Mouse (Mus musculus) lung, embryonic 16.5 days (tissue): ENCODE measurements around the gene Mcpt4. TPM values are rescaled to one million over a fixed set of nuclear protein-coding genes. Genes with fewer than 3 reads are reported as not detected.
A peak's percentile ranks its signal among the peaks of the same experiment; 100 is the strongest.
"Not testable (repeated sequence)": the region's sequence is repeated elsewhere in the genome, so short reads cannot be mapped to it uniquely, and the experiment has no call there.

Source experiments
- ATAC-seq: fragments of 200-750 bp; cut with Nextera tagmentation; 2 replicates; pipeline ENCODE4 v1.8.0; 2017; ENCODE audit warnings: low read depth, mild to moderate bottlenecking, moderate library complexity
- H3K27ac ChIP-seq: fragments of 300-500 bp; sonication (generic); 2 replicates; pipeline ENCODE4 v1.5.1; 2014; ENCODE audit warnings: mild to moderate bottlenecking, control low read depth, low read length
- H3K27me3 ChIP-seq: fragments of 300-500 bp; sonication (generic); 2 replicates; pipeline ENCODE4 v1.6.1; 2014; ENCODE audit warnings: low read depth, low read length, mixed read lengths; ENCODE audit not compliant: control insufficient read depth, insufficient read depth
- H3K36me3 ChIP-seq: fragments of 300-500 bp; sonication (generic); 2 replicates; pipeline ENCODE4 v1.6.1; 2014; ENCODE audit warnings: low read length; ENCODE audit not compliant: control insufficient read depth, insufficient read depth
- H3K4me1 ChIP-seq: fragments of 300-500 bp; sonication (generic); replicated peaks from 2 replicates; pipeline ENCODE4 v1.6.1; 2014; ENCODE audit warnings: low read length, mixed read lengths; ENCODE audit not compliant: control insufficient read depth, insufficient read depth
- H3K4me2 ChIP-seq: fragments of 300-500 bp; sonication (generic); 2 replicates; pipeline ENCODE4 v1.6.1; 2014; ENCODE audit warnings: low read depth, low read length, control low read depth
- H3K4me3 ChIP-seq: fragments of 300-500 bp; sonication (generic); 2 replicates; pipeline ENCODE4 v1.5.1; 2014; ENCODE audit warnings: mild to moderate bottlenecking, low read length, control low read depth
- H3K9ac ChIP-seq: fragments of 300-500 bp; sonication (generic); 2 replicates; pipeline ENCODE4 v1.6.1; 2014; ENCODE audit warnings: low read length, control low read depth
- H3K9me3 ChIP-seq: fragments of 300-500 bp; sonication (generic); 2 replicates; pipeline ENCODE4 v1.6.1; 2016; ENCODE audit warnings: low read length; ENCODE audit not compliant: control insufficient read depth
- WGBS: fragments of 180-500 bp; shearing (Covaris S2); extraction: QIAGEN DNeasy Blood & Tissue Kit; methylation state at CpG from one replicate; pipeline ENCODE4 v1.1.7; 2014; 5-methylcytosine and 5-hydroxymethylcytosine counted together
- polyA plus RNA-seq: library from polyadenylated mRNA; unstranded; fragments of >200 nt; fragmentation: Nextera tagmentation; extraction: Ambion mirVana; gene quantifications from 2 replicates; pipeline ENCODE4 v1.2.1, GENCODE M21; 2015

The Mcpt4 gene
- polyA plus RNA-seq = 0.23 and 0.83 TPM in 2 replicates

DNA sequence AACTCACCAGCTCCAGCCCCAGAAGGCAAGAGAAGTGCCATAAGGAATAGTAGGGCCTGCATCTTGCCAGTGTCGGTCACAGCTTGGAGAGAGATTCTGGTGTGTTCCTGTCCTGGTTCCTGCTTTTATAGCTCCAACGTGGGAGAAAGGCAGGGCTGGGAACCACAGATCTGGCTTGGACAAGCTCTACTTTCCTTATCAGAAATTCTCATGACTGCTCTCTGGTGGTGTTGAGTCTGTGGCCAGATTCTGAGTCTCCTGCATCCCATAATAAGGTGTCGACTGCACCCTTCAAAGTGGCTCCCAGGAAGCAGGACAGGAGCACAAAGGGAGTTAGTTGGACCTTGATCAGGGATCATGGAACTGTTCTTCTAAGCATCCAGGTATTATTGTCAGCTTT, at the start of gene Mcpt4:
TSS of gene Mcpt4 (minus strand) at position 101 of the 400 bp plus-strand sequence.
- not testable (repeated sequence) for H3K4me3 ChIP-seq, H3K27ac ChIP-seq, H3K27me3 ChIP-seq, H3K4me2 ChIP-seq, H3K9me3 ChIP-seq, H3K9ac ChIP-seq, ATAC-seq, H3K4me1 ChIP-seq, H3K36me3 ChIP-seq
- 59% methylated on average over 3 of the region's 3 CpGs for WGBS

DNA sequence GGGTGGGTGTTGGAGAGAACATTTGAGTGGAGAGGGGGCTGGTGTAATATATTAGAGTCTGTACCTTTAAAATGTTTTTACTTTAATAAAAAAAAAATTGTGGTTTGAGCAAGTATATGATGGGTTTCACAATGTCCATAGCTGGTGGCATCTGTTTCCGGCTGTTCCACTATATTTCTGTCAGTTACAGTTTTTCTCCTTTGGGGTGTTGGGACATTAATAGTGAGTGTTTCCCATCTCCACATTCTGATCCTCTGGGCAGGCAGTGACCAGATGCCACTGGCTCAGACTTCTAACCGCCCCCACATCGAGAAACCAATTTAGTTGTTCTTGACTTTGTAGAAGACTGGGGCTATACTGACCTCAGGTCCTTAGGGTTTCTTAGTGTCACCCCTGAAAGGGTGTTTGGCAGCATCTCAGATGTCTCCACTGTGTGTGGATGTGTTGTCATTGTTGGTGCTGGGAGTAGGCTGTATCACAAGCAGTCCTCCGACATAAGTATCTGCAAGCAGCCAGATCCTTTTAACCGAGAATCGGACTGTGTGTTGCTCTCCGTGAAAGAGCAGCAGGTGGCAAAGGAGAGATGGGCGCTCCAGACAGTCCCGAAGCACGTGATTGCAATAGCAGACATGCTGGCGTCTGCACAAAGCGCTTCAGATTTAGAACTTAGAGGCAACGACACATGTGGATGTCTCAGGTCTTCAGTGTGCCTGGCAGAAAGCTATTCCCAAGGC, 43.5 kb upstream of the Mcpt4 start:
- Histone ChIP-seq H3K27me3 (no peaks in the 10 kb centered on the region), H3K9me3 (no peaks in the 10 kb centered on the region), H3K4me1 (no peaks in the 10 kb centered on the region), H3K4me2 (no peak overlapping the region), H3K27ac (no peak overlapping the region), H3K36me3 (no peaks in the 10 kb centered on the region), H3K4me3 (no peak overlapping the region), H3K9ac (no peak overlapping the region)
- 77% methylated on average over 13 of the region's 13 CpGs for WGBS
- no peak for ATAC-seq

DNA sequence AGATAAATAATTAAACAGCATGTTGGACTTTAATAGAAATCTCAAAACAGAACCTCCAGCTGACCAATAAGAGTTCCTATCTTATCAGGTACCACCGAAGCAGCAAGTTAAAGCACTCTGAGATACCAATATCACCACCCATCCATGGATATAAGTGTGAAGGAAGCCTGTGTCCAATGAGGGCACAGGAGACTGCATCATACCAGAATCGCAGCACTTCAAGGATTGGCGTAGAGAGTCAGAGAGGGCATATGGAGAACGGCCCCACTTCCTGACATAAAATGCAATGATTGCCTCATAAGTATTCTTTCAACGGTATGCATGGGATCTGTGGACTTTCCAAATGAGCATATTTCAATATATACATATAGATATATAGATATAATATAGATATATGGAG, 42.9 kb upstream of the Mcpt4 start:
- Histone ChIP-seq H3K27ac (no peak overlapping the region), H3K27me3 (no peaks in the 10 kb centered on the region), H3K4me3 (no peak overlapping the region), H3K4me1 (no peaks in the 10 kb centered on the region), H3K9me3 (no peaks in the 10 kb centered on the region), H3K4me2 (no peak overlapping the region), H3K36me3 (no peaks in the 10 kb centered on the region), H3K9ac (no peak overlapping the region)
- ATAC-seq = no peak
- 78% methylated on average over 5 of the region's 5 CpGs for WGBS

DNA sequence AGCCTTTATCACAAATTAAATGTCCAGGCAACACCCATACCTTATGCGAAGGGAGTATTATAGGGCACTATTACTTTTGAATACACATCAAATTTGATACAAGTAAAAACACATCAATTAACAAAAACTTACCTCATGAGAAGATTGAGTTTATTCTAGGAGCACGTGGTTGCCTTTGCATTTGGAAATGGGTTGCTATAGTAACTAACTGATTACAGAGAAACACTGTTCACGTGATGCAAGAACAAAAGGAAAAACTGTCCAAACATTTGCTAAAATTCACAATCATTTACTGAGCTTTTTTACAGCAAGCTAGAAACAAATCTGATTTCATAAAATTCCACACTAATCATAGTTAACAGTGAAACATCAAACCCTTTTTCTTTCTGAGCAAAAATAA, 41.3 kb upstream of the Mcpt4 start:
- WGBS = 58% methylated on average over 3 of the region's 3 CpGs
- no peak overlapping the region for H3K4me2 ChIP-seq
- H3K4me3 ChIP-seq = no peak overlapping the region
- H3K9ac ChIP-seq = no peak overlapping the region
- H3K27me3 ChIP-seq = no peaks in the 10 kb centered on the region
- no peaks in the 10 kb centered on the region for H3K4me1 ChIP-seq
- no peak overlapping the region for H3K27ac ChIP-seq
- no peak for ATAC-seq
- H3K36me3 ChIP-seq = no peaks in the 10 kb centered on the region
- H3K9me3 ChIP-seq = no peaks in the 10 kb centered on the region

DNA sequence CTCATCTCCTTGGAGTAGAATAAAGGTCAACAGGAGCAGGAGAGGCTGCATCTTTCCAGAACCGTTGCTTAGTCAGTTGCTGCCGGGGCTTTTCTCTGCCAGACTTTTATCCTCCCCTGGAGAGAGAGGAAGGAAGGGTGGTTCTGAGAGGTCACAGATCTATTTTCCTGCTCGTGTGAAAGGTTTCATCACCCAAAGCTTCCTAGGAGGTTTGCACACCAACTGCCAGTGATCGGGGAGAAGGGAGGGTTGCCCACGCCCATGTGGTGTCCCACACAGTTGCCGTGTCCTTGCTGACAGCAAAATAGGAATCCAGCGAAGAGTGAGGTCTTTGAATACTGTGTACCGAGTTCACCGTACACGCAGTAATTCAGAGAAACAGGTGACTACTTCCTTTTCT, 40.3 kb upstream of the Mcpt4 start, which contains the start of gene Ctsg:
TSS of gene Ctsg (minus strand) at position 189 of the 400 bp plus-strand sequence.
- H3K9me3 ChIP-seq = no peaks in the 10 kb centered on the region
- 64% methylated on average over 10 of the region's 10 CpGs for WGBS
- H3K4me1 ChIP-seq = no peaks in the 10 kb centered on the region
- no peaks in the 10 kb centered on the region for H3K36me3 ChIP-seq
- no peak for ATAC-seq
- H3K27me3 ChIP-seq = no peaks in the 10 kb centered on the region
- no peak within 1 kb of the TSS for H3K9ac ChIP-seq
- no peak within 1 kb of the TSS for H3K4me3 ChIP-seq
- no peak within 1 kb of the TSS for H3K27ac ChIP-seq
- H3K4me2 ChIP-seq = no peak within 1 kb of the TSS

DNA sequence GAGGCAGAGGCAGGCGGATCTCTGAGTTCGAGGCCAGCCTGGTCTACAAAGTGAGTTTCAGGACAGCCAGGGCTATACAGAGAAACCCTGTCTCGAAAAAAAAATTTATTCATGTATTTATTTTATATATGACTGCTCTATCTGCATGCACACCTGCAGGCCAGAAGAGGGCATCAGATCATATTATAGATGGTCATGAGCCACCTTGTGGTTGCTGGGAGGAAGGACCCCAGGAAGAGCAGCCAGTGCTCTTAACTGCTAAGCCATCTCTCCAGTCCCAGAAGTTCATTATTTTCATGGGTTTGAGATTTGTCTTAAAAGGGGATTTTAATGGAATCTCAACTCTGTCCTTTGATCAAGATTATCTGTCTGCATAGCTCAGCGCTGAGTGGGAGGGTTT, 36.8 kb upstream of the Mcpt4 start:
- H3K4me3 ChIP-seq = no peak overlapping the region
- no peak overlapping the region for H3K27ac ChIP-seq
- WGBS = 82% methylated on average over 4 of the region's 4 CpGs
- no peaks in the 10 kb centered on the region for H3K36me3 ChIP-seq
- no peak overlapping the region for H3K9ac ChIP-seq
- H3K27me3 ChIP-seq = no peaks in the 10 kb centered on the region
- H3K4me1 ChIP-seq = no peaks in the 10 kb centered on the region
- ATAC-seq = no peak
- no peak overlapping the region for H3K4me2 ChIP-seq
- H3K9me3 ChIP-seq = no peaks in the 10 kb centered on the region

DNA sequence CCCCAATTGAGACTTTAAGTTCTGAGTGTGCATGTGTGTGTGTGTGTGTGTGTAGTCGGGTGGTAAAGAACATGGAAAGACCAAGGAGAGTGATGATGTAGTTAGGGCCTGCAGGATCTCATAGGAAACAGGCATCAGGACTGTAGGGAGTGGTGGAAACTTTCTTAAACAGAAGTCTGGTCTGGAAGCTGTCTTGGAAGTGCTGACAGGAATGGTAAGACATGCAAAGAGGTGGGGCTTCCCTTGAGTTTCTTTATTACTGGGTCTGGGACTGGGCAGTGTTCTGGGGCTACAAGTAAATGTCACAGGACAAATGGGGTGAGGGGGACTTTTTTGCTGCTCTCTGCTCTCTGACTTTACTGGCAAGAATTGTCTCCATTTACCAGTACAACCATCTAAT, 35.5 kb upstream of the Mcpt4 start:
- H3K9ac ChIP-seq = no peak overlapping the region
- no peak overlapping the region for H3K4me3 ChIP-seq
- 79% methylated on average over 1 of the region's 1 CpGs for whole genome bisulfite sequencing
- H3K9me3 ChIP-seq = no peaks in the 10 kb centered on the region
- H3K4me1 ChIP-seq = no peaks in the 10 kb centered on the region
- no peak overlapping the region for H3K27ac ChIP-seq
- H3K27me3 ChIP-seq = no peaks in the 10 kb centered on the region
- no peak overlapping the region for H3K4me2 ChIP-seq
- no peaks in the 10 kb centered on the region for H3K36me3 ChIP-seq
- ATAC-seq = 0 out of 2 replicates have a peak, but pooled peaks have one; percentile 10

DNA sequence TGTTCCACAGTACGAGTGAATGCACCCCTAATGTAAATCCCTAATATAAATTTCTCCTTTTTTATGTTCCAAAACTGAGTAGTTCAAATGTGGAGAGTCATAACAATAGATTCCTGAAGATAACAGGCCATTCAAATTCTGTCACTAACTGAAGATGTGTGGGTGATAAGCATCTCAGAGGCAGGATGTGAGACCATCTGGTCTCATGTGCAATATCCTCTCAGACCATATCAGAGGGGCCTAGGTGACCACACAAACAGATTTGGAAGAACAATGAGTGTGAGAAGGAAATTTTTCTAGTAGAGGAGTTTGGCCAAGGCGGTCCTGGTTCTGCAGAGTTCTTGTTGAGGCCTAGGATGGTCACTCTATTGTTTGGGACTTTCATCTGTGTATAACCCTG, 31.2 kb upstream of the Mcpt4 start:
- H3K36me3 ChIP-seq = no peaks in the 10 kb centered on the region
- no peaks in the 10 kb centered on the region for H3K9me3 ChIP-seq
- no peak overlapping the region for H3K4me2 ChIP-seq
- H3K27ac ChIP-seq = no peak overlapping the region
- ATAC-seq = no peak
- 63% methylated on average over 2 of the region's 2 CpGs for WGBS
- H3K4me1 ChIP-seq = no peaks in the 10 kb centered on the region
- H3K27me3 ChIP-seq = no peaks in the 10 kb centered on the region
- H3K9ac ChIP-seq = no peak overlapping the region
- H3K4me3 ChIP-seq = no peak overlapping the region

DNA sequence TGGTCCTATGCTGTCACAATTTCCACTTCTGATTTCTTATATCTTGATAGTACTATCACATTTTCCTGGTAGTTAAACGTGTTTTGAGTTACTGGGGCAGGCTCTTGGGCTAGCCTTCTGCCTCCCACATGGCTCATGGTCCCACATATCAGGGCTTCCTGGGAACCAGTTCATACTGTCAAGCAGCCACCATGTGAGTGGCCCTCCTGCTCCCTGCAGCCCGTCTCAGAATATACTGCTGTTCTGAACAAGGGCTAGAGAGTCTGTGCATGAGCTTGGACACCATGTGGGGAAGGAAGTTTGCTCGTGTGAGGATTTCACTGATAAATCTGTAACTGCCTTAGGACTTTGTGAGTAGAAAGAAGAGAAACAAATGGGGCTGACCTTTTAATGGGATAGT, 24.6 kb upstream of the Mcpt4 start:
- Histone ChIP-seq H3K27me3 (no peaks in the 10 kb centered on the region), H3K36me3 (no peaks in the 10 kb centered on the region), H3K4me1 (no peaks in the 10 kb centered on the region), H3K4me2 (no peak overlapping the region), H3K27ac (no peak overlapping the region), H3K9me3 (no peaks in the 10 kb centered on the region), H3K4me3 (no peak overlapping the region), H3K9ac (no peak overlapping the region)
- WGBS = 57% methylated on average over 3 of the region's 3 CpGs
- ATAC-seq = no peak
